Mouse (Mus musculus) hindbrain, embryonic 13.5 days (tissue): ENCODE results near the gene Abl2. TPM values are rescaled to one million over a fixed set of nuclear protein-coding genes. Genes with fewer than 3 reads are reported as not detected.

Experiments used
- ATAC-seq: fragments of 200-750 bp; cut with Nextera tagmentation; 2 replicates; pipeline ENCODE4 v1.8.0; 2017; ENCODE audit warnings: moderate TSS enrichment; ENCODE audit not compliant: low FRiP score
- H3K27ac ChIP-seq: fragments of 300-500 bp; sonication (generic); 2 replicates; pipeline ENCODE4 v1.5.1; 2015; ENCODE audit warnings: inconsistent platforms, mild to moderate bottlenecking, moderate library complexity
- H3K27me3 ChIP-seq: fragments of 300-500 bp; sonication (generic); 2 replicates; pipeline ENCODE4 v1.6.1; 2015; ENCODE audit warnings: mild to moderate bottlenecking, inconsistent platforms
- H3K36me3 ChIP-seq: fragments of 300-500 bp; sonication (generic); 2 replicates; pipeline ENCODE4 v1.6.1; 2015; ENCODE audit warnings: mild to moderate bottlenecking, inconsistent platforms
- H3K4me1 ChIP-seq: fragments of 300-500 bp; sonication (generic); replicated peaks from 2 replicates; pipeline ENCODE4 v1.6.1; 2015; ENCODE audit warnings: inconsistent platforms
- H3K4me2 ChIP-seq: fragments of 300-500 bp; sonication (generic); 2 replicates; pipeline ENCODE4 v1.6.1; 2015; ENCODE audit warnings: inconsistent platforms, mild to moderate bottlenecking, moderate library complexity
- H3K4me3 ChIP-seq: fragments of 300-500 bp; sonication (generic); 2 replicates; pipeline ENCODE4 v1.5.1; 2015; ENCODE audit warnings: mild to moderate bottlenecking, inconsistent platforms
- H3K9ac ChIP-seq: fragments of 300-500 bp; sonication (generic); 2 replicates; pipeline ENCODE4 v1.6.1; 2015; ENCODE audit warnings: mild to moderate bottlenecking, inconsistent platforms
- H3K9me3 ChIP-seq: fragments of 300-500 bp; sonication (generic); 2 replicates; pipeline ENCODE4 v1.6.1; 2016; ENCODE audit warnings: inconsistent platforms
- WGBS: fragments of 180-500 bp; shearing (Covaris S2); methylation state at CpG from one replicate; pipeline ENCODE4 v1.1.7; 2015; 5-methylcytosine and 5-hydroxymethylcytosine counted together
- polyA plus RNA-seq: library from polyadenylated mRNA; unstranded; fragments of >200 nt; fragmentation: Nextera tagmentation; extraction: Ambion mirVana; gene quantifications from 2 replicates; pipeline ENCODE4 v1.2.1, GENCODE M21; 2015

The Abl2 gene
- polyA plus RNA-seq, 1 experiment from 2014 or later, result 5.8 TPM

- no peak for ATAC-seq
- WGBS, result 79% methylated on average over 9 of the region's 9 CpGs
- Histone ChIP-seq H3K36me3 (peaks cover 30% of the 10 kb centered on the region), H3K4me2 (no peak overlapping the region), H3K9ac (no peak overlapping the region), H3K27ac (no peak overlapping the region), H3K27me3 (peaks cover 5% of the 10 kb centered on the region; the same call in 1 of the 2 replicates), H3K9me3 (no peaks in the 10 kb centered on the region), H3K4me1 (peaks cover under 1% of the 10 kb centered on the region; the same call in 1 of the 2 replicates), H3K4me3 (no peak overlapping the region)
Measured at GRCm38 (mm10) chr1:156679599-156679998, 121.0 kb downstream of the Abl2 start.

- peaks cover 77% of the 10 kb centered on the region for H3K36me3 ChIP-seq
- ATAC-seq, result no peak
- no peaks in the 10 kb centered on the region for H3K9me3 ChIP-seq
- H3K27ac ChIP-seq, result peak overlapping the region; percentile 23; the same call in 1 of the 2 replicates
- 72% methylated on average over 7 of the region's 7 CpGs for WGBS
- H3K4me3 ChIP-seq, result no peak overlapping the region
- H3K9ac ChIP-seq, result no peak overlapping the region
- H3K27me3 ChIP-seq, result no peaks in the 10 kb centered on the region
- no peaks in the 10 kb centered on the region for H3K4me1 ChIP-seq
- no peak overlapping the region for H3K4me2 ChIP-seq
Measured at GRCm38 (mm10) chr1:156686025-156686661, 127.6 kb downstream of the Abl2 start.

Other genes with a start within 250 kb of the Abl2 start
- gene Nphs2, start 248.1 kb upstream of the Abl2 start, polyA plus RNA-seq, result 0.12 TPM in 1 of 2 replicates, not detected in the other
- gene Gm2000, start 192.7 kb upstream of the Abl2 start, polyA plus RNA-seq, result 567 and 588 TPM in 2 replicates
- 0.18 and 0.22 TPM in 2 replicates for gene Axdnd1, start 137.6 kb upstream of the Abl2 start, polyA plus RNA-seq
- gene Soat1, start 84.5 kb upstream of the Abl2 start, polyA plus RNA-seq, result 12.3 and 12.6 TPM in 2 replicates
- gene Gm10031, start 34.8 kb upstream of the Abl2 start, polyA plus RNA-seq, result 0.52 and 0.79 TPM in 2 replicates
- gene Tor3a, start 115.6 kb downstream of the Abl2 start, polyA plus RNA-seq, result 3.2 and 5.9 TPM in 2 replicates
- gene Fam20b, start 160.3 kb downstream of the Abl2 start, polyA plus RNA-seq, result 27.0 and 27.9 TPM in 2 replicates